Mouse (Mus musculus): ENCODE measurements around the gene Ciz1. TPM values are rescaled to one million over a fixed set of nuclear protein-coding genes. Genes with fewer than 3 reads are reported as not detected.

The Ciz1 gene
- 10 to 100 TPM; 25.1 to 27.7 TPM for total RNA-seq (2021)
- long read RNA-seq, experiment 1, partial matches to known transcripts: 5 of 21 reads
- long read RNA-seq, experiment 1, other reads (novel, unspliced or antisense): 16 of 21 reads
- long read RNA-seq, experiment 2, partial matches to known transcripts: 6 of 23 reads
- long read RNA-seq, experiment 2, other reads (novel, unspliced or antisense): 17 of 23 reads

DNA sequence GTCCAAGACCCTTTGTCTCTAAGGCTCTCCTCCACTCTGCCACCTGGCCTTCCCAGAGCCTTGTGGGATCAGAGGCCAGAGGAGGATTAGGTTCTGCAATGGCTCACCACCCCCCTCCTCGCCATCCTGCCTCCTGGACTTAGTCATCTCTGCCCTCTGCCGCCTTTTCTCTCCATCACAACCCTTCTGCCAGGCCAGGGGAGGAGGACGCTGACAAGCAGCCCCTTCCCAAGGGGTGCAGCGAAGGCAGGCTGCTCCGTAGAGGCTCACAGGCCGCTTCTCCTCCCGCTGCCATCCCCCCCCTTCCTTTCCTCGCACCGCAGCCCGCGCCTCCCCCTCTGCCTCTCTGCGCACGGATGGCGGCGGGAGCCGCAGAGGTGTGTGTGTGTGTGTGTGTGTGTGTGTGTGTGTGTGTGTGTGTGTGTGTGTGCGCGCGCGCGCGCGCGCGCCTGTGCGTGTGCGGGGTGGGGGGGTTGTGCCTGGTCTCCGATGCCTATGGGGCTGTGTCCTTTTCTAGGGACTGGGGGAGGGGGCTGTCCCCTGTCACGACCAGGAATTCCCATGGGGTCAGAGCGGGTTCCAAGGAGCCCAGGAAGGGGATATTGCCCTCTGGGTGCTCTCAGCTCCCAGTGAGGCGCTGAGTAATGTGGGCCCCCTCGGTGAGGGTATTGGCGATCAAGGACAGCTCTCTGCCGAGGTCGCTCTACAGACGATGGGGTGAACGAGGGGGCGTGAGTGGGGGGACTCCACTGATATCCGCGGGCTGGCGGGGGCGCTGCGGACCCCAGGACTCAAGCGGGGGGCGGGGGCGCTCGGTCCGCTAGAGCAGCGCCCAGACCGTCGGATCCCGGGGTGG, at the start of gene Ciz1:
Ciz1 (plus strand) TSS at position 177 of the 856 bp plus-strand sequence.
- DNase-seq: no peak

DNA sequence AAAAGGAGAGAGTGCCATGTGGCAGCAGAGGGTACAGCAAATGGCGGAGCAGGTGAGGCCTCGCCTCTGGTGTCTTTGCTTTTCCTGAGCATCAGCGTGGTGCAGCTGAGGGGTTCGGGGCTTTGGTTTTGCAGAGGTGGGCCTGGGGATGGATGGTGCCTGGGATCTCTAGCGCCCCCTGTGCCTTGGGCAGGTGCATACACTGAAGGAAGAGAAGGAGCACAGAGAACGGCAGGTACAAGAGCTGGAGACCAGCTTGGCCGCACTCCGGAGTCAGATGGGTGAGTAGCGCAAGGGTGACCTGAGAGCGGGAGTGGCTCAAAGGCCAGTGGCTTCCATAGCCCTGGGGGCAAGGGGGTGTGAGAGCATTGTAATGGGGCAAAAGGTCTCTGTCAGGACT, 49.2 kb upstream of the Ciz1 start:
- no peak for DNase-seq

DNA sequence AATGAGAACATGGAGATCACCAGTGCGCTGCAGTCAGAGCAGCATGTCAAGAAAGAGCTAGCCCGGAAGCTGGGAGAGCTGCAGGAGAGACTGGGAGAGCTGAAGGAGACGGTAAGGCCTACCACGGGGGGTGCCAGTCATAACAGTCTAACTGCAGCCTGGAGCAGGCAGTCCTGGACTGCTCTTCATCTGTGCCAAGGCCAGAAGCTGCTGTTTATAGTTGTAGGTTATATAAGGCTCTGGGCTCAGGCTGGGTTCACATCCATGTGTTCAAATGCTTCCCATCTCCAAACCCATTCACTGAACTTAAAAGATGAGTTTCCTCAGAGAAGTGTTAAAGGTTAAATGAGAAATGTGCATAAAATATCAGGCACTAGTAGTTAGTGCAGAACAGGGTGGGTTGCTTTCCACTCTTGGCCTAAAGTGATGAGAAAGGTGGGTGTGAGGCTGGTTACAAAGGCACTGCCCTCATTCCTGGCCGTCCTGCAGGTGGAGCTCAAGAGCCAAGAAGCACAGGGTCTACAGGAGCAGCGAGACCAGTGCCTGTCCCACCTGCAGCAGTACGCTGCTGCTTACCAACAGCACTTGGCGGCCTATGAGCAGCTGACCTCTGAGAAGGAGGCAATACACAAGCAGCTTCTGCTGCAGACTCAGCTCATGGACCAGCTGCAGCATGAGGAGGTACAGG, 47.8 kb upstream of the Ciz1 start:
- no peak for DNase-seq

DNA sequence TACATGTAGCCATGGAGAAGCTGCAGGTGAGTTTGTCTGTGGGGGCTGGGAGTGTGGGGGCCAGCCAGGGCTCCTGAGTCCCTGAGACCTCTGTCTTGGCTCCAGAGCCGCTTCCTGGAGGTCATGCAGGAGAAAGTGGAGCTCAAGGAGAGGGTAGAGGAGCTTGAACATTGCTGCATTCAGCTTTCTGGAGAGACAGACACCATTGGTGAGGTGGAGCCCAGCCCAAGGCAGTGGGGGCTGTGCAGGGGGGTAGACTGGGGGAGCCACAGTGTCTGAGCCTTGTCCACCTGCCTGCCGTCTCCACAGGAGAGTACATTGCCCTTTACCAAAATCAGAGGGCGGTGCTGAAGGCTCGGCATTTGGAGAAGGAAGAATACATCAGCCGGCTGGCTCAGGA, 46.5 kb upstream of the Ciz1 start:
- DNase-seq: no peak

DNA sequence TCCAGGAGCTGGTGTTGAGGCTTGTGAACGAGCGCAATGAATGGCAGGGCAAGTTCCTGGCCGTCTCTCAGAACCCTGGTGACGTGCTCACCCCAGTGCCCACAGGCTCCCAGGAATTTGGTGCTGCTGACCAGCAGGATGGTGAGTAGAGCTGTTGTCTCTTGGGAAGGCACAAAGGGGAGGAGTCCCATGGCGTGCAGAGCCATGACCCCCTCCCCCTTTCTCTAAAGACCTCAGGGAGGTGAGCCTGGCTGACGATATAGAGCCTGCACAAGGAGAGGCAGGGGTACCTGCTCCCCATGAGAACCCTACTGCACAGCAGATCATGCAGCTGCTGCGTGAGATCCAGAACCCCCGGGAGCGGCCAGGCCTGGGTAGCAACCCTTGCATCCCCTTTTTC, 46.0 kb upstream of the Ciz1 start:
- DNase-seq: no peak

DNA sequence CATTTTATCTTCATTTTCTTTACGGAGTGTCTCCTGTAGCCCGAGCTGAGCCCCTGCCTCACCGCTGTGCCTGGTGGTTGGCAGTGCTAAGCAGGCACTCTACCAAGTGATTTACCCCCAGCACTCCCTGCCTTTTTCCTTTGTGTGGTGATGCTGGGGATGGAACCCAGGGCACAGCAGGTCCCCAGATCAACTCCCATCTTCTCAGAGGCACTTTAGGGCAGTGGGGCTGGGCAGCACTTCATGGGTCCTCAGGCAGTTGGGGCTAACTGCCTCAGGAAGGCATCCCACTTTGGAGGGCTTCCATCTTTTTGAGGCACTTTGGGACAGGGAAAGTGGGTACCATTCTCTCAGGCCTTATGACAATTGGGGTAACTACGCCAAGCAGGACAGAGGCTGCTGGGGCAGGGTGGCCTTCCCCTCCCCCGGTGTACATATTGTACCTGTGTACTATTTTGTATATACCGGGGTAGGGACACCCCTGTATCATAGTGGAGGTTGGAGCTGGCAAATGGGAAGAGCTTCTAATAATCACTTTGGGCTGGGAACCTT, 44.8 kb upstream of the Ciz1 start:
- DNase-seq: no peak

DNA sequence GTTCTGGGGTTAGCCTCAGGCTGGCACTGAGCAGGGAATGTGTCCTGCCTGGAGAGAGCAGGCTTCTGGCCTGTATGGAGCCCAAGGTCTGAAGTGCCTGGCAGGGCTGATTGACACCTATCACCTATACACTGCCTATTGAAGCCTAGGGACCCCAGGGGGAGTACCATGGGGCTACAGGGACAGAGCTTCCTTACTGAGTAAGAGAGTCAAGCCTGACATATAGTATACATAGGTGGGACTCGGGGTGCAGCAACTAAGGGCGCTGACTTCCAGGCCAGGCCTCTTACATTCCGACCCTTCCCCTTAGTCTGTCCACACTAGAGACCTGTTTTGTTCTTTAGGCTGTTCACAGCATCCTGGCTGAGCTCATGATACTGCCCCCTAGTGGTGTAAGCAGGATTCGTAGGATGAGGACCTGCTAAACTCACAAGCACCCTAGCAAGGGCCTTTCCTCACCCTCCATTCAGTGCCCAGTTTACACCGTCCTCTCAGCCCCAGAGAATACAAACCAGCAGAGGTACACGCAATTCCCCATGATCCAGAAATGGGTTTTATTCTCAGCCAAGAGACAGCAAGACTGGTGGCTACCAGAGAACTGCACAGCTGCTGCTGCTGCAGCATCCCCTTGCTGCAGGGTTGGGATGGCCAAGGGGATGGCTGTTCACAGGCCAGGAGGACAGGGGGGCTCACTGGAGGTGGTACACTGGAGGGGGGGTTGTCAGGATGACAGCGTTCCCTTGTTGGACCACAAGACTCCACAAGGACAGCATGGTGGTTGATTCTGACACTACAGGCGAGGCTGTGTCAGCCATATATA, 44.0 kb upstream of the Ciz1 start:
- no peak for DNase-seq

DNA sequence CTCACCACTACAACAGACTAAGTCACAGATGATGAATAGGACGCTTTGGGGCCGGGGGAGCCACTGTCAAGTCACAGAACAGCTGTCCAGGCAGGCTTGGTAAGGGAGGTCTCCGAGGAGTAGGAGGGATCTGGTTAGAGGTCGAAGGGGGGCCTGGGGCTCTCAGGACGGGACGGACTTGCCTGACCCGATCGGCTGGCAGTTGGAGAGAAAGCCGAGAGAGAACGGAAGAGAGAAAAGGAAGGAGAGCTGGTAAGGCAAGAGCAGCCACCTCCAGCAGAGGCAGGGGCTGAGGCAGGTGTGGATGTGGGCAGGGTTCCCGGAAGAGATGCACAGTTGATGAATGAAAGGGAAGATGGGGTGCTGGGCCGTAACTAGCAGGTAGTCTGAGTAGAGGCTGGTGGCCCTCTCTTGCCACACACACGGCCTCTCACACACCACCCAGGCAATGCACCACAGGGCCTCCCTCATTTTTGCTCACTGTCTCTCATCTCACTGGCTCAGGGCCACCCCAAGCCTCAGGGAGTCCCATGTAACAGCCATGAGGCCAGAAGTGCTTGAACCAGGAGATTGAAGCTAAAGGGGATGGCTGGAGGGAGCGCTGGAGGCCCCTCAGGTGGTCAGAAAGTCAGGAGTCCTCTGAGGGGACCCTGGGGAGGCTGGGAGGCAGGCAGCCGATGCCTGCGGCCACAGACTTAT, 43.1 kb upstream of the Ciz1 start:
- DNase-seq: peak; percentile 5

DNA sequence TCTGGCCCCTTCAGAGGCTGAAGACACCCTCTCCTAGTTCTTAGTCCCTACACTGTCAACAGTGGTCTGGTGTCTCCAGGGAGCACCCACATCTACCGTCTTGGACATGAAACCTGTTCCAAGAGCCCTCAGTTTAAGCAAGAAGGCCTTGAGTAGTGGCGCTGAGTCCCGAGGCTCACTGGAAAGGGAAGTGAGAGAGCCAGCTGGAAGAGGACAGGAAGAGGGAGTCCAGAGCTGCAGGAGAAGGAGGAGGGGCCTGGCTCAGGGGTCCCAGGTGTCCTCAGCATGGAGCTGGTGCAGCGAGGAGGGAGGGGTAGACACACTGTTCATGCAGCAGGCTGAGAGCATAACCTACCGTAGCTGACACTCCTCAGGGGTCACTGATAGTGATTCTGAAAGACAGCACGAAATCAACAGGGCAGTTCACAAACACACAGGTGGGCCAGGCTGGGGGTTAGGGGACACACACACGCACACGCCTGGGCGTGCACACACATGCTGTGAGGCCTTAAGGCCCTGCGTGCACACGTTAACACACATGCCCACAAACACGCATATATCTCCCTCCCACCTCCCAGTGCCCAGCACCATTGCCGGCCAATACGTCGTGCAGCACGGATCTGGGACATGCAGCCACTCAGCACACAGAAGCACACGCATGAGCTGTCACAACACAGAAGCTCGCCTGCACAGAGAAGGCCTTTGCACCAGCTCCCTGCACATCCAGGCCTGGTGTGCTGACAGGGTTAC, 41.9 kb upstream of the Ciz1 start:
- DNase-seq: peak; percentile 5

DNA sequence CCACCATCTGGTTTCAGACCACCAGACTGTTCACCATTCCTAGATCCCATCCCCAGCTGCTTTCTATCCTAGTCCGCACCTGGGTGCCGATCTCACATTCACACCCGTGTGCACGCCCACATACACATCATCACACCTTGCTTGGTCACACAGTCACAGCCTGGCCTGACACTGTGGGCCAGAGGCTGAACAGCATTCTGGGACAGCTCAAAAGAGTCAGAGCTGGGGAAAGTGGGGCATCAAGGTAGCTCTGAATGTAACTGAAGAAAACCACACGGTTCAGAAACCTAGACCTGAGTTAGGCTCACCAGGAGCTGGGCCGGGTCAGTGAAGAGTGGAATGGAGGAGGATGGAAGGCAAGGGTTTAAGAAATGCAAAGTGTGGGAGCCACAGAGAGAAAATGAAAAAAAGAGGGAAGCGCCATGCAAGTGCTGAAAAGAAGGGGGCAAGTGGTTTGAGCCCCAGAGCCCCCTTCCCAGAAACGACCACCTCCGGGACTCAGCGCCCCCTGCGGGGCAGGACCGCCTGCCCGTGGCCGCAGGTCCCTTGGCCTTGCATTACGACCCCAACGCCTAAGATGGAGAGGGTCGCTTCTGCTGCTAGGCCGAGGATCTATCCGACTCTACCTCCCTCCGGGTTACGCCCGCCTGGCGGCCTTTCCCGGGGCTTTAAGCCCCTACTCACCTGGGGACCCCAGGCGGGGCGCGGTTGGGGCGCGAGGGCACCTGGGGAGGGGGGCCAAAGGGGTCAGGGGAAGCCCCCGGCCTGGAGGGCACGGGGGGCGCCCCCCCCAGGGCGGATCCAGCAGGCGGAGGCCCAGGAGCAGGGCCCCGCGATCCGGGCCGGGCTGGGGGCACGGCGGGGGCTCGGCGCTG, 40.4 kb upstream of the Ciz1 start:
- peak; percentile 4 for DNase-seq

DNA sequence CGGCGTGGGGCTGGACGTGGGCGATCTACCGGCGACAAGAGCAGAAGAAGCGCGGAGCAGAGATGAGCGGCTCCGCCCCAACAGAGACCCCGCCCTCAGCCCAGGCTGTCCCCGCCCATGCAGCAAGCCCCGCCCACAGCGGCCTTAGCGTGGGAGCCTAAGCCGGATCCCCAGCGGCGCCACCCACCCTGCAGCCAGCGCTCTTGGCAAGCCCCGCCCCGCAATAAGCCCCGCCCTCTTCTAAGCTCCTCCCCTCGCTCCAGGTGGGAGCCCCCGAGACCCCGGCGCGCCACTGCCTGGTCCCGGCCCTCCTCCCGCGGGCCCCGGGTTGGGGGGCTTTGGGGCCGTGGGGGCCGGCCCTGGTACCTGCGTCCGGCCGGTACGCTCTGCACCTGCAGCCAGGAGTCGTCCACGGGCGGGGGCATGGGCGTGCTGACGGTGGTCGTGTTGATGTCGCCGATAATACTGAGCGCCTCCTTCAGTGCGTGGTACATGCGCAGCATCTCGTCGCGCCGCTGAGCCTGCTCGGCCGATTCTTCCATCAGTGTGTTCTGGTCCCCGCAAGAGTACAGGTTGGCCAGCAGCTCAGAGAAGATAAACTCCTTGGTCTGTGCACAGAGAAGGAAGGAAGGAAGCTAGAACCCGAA, 39.7 kb upstream of the Ciz1 start:
- DNase-seq: peak; percentile 81

DNA sequence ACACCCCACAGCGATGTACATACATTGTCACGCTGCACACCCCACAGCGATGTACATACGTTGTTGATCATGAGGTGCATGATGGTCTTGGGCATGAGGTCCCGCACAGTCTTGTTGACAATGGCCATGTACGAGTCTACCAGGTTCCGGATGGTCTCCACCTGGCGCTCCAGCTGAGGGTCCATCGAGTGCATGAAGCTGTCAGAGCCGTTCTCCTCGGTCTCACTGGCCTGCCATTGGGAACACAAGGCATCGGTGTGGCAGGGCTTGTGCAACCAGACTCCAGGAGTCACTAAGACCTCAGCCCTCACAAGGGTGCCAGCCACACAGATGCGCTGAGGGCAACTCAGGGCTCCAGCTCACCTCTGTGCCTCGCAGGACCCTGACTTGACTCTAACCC, 37.3 kb upstream of the Ciz1 start:
- DNase-seq: no peak

DNA sequence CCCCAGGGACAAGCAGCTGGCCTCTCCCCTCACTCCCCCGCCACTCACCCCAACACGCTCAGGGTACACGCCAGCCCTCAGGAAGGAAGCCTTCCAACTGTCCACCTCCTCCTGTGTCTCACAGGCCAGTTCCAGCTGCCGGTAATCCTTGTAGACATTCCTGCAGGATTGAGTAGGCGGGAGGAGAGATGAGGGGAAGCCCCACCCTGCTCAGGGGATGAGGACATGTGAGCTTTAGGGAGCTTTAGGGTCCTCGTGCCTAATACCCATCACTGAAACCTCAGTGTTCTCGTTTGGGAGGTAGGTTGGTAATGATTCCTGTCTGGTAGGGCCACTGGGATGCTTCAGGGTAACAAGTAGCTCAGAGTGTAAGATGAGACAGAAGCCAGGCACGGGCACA, 36.4 kb upstream of the Ciz1 start:
- DNase-seq: peak; percentile 67

DNA sequence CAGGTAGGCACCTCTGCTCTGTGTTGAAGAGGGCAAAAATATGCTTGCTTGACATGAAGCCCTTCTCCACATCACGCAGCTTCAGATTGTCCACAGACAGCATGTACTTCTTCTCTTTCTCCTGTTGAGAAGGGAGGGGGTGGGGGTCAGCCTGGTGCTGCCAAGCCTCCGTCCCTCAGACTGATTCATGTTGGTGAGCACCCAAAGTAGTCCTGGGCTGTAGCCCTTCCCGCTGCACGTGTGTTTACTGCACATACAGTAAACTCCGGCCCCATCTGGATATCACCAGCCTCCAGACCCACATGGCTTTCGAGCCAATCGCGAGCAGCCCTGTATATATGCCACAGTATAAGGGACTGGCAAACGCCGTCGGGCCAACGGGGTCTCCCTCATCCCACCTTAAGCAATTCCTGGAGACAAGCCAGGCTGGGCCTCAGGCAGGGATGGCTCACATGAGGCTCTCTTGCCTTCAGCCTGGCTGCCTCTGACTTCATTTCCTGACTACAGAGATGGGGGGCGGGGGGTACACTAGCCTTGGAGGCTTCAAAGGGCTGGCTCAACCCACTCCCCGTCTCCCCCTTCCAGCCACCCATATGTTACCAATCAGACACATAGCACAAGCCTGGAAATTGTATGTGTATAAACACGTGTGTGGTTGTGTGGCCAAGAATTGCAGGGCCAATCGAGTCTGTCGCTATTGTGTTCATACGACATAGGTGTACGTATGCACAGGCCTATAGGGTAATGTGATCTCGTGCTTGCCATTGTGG, 35.1 kb upstream of the Ciz1 start:
- peak; percentile 34 for DNase-seq

DNA sequence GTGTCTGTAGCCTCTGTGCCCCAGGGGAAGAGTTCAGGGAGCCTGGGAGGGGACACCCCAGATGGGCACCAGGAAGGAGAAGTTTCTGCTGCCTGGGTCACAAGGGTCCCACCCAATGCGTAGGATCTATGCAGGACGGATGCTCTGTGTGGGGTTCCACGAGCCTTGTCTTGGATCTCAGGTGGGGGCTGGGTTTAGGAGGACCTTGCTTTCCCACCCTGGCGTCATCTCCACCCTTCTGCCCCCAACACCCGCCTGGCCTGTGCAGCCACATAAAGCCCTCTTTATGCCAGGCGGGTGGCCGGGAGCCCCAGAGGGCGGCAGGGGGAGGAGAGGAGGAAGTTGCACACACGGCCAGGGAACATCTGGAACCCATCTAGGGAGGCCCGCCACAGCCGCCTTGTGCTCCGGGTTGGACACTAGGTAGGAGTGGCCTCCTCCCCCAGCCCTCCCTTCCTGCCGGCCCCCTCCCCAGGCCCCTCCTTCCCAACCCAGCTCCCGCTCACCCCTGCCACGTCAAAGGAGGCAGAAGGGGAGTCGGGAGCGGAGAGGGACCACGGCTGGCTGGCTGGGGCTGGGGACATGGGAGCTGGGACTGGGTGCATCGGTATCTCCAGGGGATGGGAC, 34.2 kb upstream of the Ciz1 start:
- DNase-seq: peak; percentile 86

DNA sequence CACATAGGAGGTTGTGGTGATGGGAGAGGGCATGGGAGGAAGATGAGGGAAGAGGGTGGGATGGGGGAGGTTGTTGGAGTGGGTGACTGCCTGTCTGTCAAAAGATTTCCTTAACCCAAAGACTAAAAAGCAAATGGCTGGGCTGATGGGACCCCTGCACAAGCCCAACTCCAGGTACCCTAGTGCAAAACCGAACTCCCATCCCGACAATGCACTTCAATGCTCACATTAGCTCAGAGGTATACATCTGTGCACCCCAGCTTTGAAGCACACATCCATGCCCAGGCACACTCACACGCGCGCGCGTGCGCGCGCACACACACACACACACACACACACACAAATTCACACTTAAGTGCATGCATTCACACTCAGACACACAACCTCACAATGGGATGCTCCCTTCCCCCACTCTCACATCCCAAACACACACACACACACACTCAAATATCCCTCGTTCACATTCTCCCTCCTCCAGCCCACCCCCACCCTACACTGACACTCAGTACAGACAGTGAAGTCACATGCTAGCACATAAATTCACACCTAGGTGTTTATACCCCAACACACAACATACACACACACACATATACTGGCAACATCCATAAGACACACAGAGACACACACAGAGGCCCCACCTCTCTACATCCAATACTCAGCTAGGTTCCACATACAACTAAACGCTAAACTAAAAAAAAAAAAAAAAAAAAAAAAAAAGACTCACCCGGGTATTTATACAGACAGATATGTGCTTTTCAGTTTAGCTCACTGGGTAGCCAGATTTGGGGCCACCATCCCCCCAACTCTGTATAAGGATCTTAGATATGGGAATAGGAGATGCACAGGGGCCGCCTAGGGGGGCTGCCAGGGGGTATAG, 33.2 kb upstream of the Ciz1 start:
- no peak for DNase-seq

All from gastrocnemius, postnatal 25 days (tissue).